Mouse (Mus musculus) limb, embryonic 12.5 days (tissue): Measurements from ENCODE around the gene Usp46. TPM values are rescaled to one million over a fixed set of nuclear protein-coding genes. Genes with fewer than 3 reads are reported as not detected.

Experiments used
- ATAC-seq: fragments of 200-750 bp; cut with Nextera tagmentation; 2 replicates; pipeline ENCODE4 v1.8.0; 2017; ENCODE audit warnings: low read depth, moderate TSS enrichment; ENCODE audit not compliant: insufficient number of reproducible peaks, insufficient read depth, low FRiP score, low TSS enrichment
- H3K27ac ChIP-seq: fragments of 300-500 bp; sonication (generic); 2 replicates; pipeline ENCODE4 v1.5.1; 2016; ENCODE audit warnings: mild to moderate bottlenecking, moderate library complexity
- H3K27me3 ChIP-seq: fragments of 300-500 bp; sonication (generic); 2 replicates; pipeline ENCODE4 v1.6.1; 2016; ENCODE audit warnings: mild to moderate bottlenecking, moderate library complexity
- H3K36me3 ChIP-seq: fragments of 300-500 bp; sonication (generic); 2 replicates; pipeline ENCODE4 v1.6.1; 2016; ENCODE audit warnings: mild to moderate bottlenecking, moderate library complexity
- H3K4me1 ChIP-seq: fragments of 300-500 bp; sonication (generic); replicated peaks from 2 replicates; pipeline ENCODE4 v1.6.1; 2016
- H3K4me2 ChIP-seq: fragments of 300-500 bp; sonication (generic); 2 replicates; pipeline ENCODE4 v1.6.1; 2016; ENCODE audit warnings: mild to moderate bottlenecking, moderate library complexity
- H3K4me3 ChIP-seq: fragments of 300-500 bp; sonication (generic); replicated peaks from 2 replicates; pipeline ENCODE4 v1.5.1; 2016; ENCODE audit warnings: mild to moderate bottlenecking
- H3K9ac ChIP-seq: fragments of 300-500 bp; sonication (generic); replicated peaks from 2 replicates; pipeline ENCODE4 v1.6.1; 2016; ENCODE audit warnings: mild to moderate bottlenecking, moderate library complexity
- H3K9me3 ChIP-seq: fragments of 300-500 bp; sonication (generic); 2 replicates; pipeline ENCODE4 v1.6.1; 2016; ENCODE audit warnings: mild to moderate bottlenecking, moderate library complexity
- WGBS: fragments of 180-500 bp; shearing (Covaris S2); methylation state at CpG from one replicate; pipeline ENCODE4 v1.1.7; 2016; 5-methylcytosine and 5-hydroxymethylcytosine counted together
- polyA plus RNA-seq: library from polyadenylated mRNA; unstranded; fragments of >200 nt; fragmentation: Nextera tagmentation; extraction: Ambion mirVana; gene quantifications from 2 replicates; pipeline ENCODE4 v1.2.1, GENCODE M21; 2016

Gene Usp46
- polyA plus RNA-seq, 1 experiment from 2014 or later, result 49.3 TPM

DNA sequence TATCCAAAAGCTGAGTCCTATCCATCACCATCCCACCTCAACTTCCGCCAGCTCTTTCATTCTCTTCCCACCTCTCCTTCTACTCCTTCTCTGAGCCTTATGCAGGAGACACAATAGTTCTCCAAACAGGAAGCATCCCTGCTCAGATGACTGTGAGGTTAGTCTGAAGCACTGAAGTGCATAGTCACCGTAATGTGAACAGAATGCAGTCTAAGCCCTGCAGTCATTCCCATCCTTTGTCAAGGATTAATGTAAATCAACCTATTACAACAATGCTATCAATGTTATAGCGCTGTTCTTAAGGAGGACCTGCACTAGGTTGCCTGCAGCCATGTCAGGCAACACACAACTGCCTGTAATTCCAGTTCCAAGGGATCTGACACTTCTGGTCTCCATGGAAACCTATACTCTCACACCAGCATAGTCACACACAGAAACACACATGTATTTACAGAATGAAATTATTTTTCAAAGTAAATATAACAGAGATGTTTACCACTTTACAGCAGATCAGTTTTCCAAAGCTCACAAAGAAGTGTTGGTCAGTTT, 115.1 kb downstream of the Usp46 start:
- Histone ChIP-seq H3K27me3 (no peaks in the 10 kb centered on the region), H3K4me2 (no peak overlapping the region), H3K9ac (no peak overlapping the region), H3K4me3 (no peak overlapping the region), H3K27ac (no peak overlapping the region), H3K4me1 (peaks cover 13% of the 10 kb centered on the region; the same call in 1 of the 2 replicates), H3K9me3 (no peaks in the 10 kb centered on the region), H3K36me3 (no peaks in the 10 kb centered on the region)
- no peak for ATAC-seq
- WGBS, result 89% methylated on average over 3 of the region's 3 CpGs

DNA sequence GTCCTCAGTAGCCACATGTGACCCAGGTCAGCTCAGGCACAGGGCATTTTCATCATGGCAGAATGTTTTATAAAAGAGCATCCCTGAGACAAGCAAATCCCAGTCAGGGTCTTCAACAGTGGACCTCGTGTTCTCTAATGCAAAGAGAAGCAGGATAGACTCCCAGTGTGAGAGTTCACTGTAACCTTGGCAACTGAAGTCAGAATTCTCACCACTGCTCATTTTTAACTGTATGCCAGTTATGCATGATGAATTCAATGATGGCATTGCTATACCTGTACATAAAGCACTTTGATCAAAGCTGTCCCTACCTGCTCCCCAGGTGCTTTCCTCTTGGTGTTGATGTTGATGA, 116.6 kb downstream of the Usp46 start:
- WGBS, result 87% methylated on average over 1 of the region's 1 CpGs
- Histone ChIP-seq H3K27ac (peak overlapping the region; percentile 66), H3K9me3 (no peaks in the 10 kb centered on the region), H3K4me3 (no peak overlapping the region), H3K4me1 (peaks cover 13% of the 10 kb centered on the region; the same call in 1 of the 2 replicates), H3K9ac (no peak overlapping the region), H3K27me3 (no peaks in the 10 kb centered on the region), H3K4me2 (no peak overlapping the region), H3K36me3 (no peaks in the 10 kb centered on the region)
- ATAC-seq, result no peak

DNA sequence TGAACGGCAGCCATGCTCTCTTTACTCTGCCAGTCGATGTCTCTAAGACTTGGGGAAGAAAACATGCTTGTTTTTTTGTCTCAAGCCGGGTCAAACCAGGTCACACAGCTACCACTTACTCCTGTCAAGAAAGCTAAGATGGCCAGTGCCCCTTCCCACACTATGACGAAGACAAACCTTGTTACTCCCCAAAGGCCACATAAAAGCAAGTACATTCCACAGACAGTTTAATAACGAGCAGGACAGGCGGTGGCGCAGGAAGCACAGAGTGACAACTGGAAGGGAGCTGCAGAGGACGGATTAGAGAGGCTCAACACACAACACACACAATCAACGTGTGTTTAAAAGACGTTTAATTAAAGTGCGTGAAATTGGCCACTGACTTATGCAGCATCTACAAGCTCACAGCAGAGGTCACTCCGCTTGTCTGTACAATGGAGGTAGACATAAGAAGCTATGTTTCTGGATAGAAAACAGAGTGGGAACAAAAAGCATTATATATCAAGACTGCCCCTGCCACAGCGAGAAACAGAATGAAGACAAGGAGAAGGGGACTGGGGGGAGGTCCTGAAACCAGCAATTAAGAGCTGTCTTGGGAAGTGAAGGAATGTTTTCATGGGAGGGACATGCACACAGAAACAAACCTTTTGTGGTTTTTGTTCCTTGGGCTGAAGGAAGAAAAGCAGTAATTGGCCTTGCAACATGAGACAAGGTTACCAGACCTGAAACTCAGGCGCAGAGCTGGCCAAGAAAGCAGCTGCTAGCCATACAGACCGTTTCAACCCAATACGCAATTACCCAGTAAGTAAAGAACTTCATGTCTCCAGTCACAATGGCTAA, 117.2 kb downstream of the Usp46 start:
- no peaks in the 10 kb centered on the region for H3K36me3 ChIP-seq
- H3K27me3 ChIP-seq, result no peaks in the 10 kb centered on the region
- 48% methylated on average over 16 of the region's 16 CpGs for WGBS
- no peak overlapping the region for H3K4me2 ChIP-seq
- no peak overlapping the region for H3K9ac ChIP-seq
- no peak overlapping the region for H3K4me3 ChIP-seq
- peaks cover 13% of the 10 kb centered on the region; the same call in 1 of the 2 replicates for H3K4me1 ChIP-seq
- no peak for ATAC-seq
- H3K27ac ChIP-seq, result peak overlapping the region; percentile 66
- no peaks in the 10 kb centered on the region for H3K9me3 ChIP-seq

Other genes starting within 250 kb of the Usp46 start
- gene Rasl11b, start 126.9 kb upstream of the Usp46 start, polyA plus RNA-seq, result 156 and 176 TPM in 2 replicates